Mouse (Mus musculus) embryo, embryonic 11 days (tissue): ENCODE data around the gene Lrrc27.
A peak's percentile ranks its signal among the peaks of the same experiment; 100 is the strongest.

ENCODE experiments used
- DNase-seq: peaks from one replicate; pipeline ENCODE4 v3.0.0-alpha.2; 2015

Lrrc27 gene

DNA sequence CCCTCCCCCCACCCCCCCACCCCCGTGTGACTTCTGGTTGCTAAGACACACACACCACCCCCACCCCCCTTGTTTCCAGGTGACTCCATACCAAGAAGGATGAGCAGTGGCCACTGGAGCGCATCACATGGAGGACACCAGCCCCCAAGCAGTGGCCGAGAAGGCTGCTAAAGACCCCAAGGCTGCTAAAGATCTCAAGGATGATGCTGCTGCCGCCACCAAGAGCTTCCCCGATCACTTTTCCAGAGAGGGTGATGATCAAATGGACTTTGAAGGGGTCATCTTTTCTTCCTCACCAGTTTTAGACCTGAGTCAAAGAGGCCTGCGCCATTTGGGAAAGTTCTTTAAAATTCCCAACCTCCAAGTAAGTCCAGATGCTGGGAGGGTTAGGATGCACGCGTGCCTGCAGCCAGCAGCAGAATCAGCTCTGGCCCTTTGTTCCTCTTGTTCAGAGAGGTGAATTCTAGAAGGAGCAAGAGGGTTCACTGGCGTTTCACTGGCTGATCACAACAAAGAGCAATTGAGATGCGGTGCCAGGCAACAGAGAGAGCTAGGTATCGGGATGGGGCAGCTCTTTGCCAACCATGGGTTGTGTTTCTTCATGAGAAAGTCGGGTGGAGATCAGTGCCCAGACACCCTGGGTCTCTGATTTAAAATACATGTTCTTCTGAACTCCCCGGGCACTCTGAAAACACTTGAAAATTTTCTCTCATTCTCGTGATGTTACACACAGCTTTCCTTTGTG is 2.0 kb downstream of the Lrrc27 start:
- no peak for DNase-seq

- no peak for DNase-seq
Measured at GRCm38 (mm10) chr7:139215516-139215915, 2.7 kb downstream of the Lrrc27 start.

GRCm38 (mm10) chr7:139215946-139216345 is 3.2 kb downstream of the Lrrc27 start:
- DNase-seq = no peak

GRCm38 (mm10) chr7:139216464-139216863 is 3.7 kb downstream of the Lrrc27 start:
- no peak for DNase-seq

DNA sequence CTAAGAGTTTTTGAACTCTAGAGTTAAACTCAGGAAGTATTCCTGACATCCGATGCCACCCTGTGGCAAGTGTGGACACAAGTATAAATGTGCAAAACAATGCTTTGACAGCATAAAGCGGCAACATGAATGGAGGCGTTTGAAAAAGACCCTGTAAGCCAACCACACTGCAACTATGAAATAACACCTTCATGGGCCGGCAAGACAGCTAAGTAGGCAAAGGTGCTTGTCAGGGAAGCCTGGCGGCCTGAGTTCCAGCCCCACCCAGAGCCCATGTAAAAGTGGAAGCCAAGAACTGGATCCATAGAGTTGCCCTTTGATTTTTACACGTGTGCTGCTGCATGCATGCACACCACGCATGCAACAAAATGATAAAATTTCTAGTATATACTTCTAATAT is 4.3 kb downstream of the Lrrc27 start:
- DNase-seq = no peak

DNA sequence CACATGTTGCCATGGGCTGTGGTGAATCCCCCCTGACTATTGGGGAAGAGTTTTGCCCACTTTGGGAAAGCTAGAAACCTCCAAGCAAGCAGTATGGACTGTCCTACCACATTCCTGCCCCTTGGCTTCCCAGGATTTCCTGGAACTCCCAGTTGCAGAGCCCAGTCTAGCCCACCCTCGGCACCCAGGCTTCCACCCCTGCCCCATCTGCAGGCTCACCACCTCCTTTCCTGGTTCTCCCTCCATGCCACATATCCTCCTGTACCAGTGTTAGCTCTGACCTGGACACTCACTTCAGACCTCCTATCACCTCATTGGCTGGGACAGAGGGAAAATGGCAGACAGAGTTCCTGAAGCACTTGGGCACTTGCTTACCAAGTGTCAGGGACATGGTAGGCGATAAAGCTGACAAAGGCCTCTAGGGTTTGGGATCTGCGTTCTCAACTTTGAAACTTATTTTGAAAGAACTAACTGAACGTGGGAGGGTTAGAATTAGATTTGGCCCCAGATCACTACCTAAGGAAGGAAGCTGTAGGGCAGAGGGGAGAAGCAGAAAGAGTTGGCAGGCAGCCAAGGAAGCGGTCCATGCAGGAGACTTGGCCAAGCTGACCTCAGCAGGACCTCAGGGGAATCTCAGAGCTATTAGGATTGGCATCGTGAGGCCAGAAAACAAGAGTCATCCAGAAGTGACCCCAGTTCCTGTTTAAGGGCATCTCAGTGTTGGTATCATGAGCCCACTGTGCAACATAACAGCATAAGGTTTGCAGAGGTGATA is 6.0 kb downstream of the Lrrc27 start:
- DNase-seq = no peak

DNA sequence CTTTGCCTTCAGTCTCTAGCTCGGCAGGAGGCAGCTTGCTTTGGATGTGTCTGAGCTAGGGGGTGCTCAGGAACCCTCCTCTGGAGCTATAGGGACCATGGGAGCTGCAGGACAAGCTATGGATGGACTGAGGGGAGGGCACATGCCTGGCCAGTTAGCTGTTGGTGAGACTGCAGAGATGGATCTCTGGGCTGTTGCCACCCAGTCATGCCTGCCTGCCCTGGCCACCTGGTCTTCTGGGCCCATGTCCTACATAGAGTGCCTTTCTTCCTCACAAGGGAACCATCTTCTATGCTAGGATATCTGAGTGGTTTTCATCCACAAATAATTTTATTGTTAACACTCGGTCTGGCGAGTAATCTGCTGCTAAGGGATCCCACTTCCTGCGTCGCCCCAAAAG is 6.7 kb downstream of the Lrrc27 start:
- DNase-seq = no peak

- DNase-seq = no peak
Measured at GRCm38 (mm10) chr7:139220303-139220702, 7.5 kb downstream of the Lrrc27 start.

DNA sequence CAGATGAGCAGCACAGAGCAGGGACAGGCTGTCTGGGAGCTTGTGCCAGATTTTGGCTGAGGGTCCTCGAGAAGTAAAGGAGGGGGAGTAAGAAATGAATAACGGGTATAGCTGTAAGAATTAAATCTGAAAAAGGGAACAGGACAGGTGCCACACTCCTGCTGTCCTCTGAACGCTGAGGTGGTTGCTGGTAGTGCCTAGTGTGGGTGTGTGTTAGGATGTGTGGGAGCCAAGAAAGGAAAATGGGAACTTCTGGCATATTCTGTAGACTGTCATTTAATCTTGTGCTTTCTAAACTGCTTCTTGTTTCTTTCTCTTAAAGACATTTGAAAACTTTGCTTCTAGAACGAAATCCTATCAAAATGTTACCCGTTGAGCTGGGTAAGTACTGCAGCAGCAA is 8.3 kb downstream of the Lrrc27 start:
- DNase-seq = no peak

DNA sequence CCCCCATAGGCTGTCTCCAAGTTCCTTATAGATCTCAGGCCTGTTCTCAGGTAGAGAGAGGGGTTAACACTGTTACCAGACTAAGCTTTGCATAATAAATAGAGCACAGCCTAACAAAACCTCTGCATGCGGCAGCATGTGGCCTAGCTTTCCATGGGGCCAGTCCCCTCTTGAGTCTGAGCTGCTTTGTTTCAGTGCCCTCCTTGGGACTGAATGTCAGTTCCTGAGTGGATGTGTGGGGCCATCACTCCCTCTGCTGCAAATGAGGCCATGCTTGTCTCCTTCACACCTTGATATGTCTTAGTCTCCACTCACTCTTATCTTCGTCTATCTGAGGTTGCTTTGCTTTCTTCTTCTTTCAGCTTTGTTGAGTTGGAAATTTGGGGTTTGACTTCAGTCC is 9.1 kb downstream of the Lrrc27 start:
- no peak for DNase-seq

- DNase-seq = no peak
Measured at GRCm38 (mm10) chr7:139222341-139222740, 9.6 kb downstream of the Lrrc27 start.

DNA sequence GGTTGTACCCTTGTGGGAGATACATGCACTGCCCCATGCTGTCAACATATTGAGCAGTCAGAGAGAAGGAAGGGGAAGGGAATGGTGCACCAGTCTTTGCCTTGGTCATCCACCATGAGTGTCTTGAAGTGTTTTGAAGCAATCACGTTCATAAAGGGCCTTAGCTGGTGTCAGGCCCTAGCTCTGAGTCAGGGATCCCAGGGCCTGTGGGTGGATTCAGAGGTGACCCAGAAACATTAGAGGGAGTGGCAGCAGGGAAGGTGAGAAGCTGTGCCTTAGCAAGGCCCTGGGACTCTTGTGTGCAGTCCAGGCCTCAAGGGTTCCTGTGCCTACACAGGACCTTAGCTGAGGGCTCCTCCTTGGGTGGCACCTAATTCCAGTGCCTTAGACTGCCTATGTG is 11.3 kb downstream of the Lrrc27 start:
- DNase-seq = no peak

- DNase-seq = no peak
Measured at GRCm38 (mm10) chr7:139224725-139225124, 11.9 kb downstream of the Lrrc27 start.

GRCm38 (mm10) chr7:139226416-139226815 is 13.6 kb downstream of the Lrrc27 start:
- DNase-seq = no peak

GRCm38 (mm10) chr7:139228447-139229171 is 15.8 kb downstream of the Lrrc27 start:
- no peak for DNase-seq

DNA sequence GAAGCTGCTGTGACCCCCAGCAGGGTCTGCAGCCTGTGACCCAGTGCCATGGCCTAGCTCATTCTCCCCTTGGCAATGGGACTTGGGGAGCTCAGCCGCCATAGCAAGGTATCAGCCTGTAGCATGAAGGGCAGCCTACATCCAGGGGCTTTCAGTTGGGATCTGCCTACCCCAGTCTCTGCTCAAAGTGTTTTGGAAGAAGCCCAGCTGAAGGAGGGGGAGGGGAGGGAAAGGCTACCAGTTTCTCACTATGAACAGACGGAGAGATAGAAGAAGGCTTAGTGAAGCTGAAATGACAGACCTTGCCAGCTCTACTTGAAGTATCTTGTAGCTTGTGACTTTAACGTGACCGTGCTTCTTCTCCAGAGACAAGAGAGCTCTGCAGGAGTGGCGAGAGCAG is 17.0 kb downstream of the Lrrc27 start:
- DNase-seq = no peak

DNA sequence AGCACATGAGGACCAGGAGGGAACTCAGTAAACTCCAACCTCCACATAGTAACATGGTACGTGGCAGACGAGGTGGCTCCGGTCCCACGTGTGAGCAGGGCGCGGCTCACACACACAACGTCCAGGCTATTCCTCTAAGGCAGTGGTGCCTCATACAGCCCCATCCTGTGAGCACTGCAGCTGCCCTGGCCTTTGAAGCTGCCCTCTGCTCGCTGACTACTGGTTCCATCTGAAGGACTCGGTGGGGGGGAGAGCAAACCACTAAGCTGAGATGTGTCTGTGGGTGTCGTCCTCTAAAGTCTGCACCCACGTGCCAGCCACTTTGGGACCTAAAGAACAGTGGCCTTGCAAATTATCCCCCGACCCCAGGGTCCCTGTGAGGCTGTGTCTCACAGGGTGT is 17.5 kb downstream of the Lrrc27 start:
- DNase-seq = no peak

- peak; percentile 89 for DNase-seq
Measured at GRCm38 (mm10) chr7:139233714-139234113, 20.9 kb downstream of the Lrrc27 start.

GRCm38 (mm10) chr7:139234426-139235188 is 21.8 kb downstream of the Lrrc27 start:
- DNase-seq = peak; percentile 80

GRCm38 (mm10) chr7:139235651-139236358 is 23.0 kb downstream of the Lrrc27 start:
- DNase-seq = peak; percentile 20

DNA sequence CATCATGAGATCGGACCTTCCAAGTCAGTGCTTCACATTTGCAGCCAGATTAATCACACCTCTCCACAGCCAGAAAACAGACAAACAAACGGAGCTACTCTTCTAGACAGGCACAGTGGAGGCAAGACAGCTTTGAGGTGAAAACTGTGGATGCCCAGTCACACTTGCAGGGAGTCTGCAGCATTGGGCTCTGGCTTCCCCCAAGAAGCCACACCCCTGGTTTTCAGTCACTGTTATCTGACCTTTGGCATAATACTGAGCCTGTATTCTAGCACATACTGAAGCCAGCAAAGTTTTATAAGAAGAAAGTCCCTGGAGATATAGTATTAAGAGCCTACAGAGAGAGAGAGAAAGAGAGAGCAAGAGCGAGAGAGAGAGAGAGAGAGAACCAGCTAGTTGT is 26.6 kb downstream of the Lrrc27 start:
- no peak for DNase-seq

DNA sequence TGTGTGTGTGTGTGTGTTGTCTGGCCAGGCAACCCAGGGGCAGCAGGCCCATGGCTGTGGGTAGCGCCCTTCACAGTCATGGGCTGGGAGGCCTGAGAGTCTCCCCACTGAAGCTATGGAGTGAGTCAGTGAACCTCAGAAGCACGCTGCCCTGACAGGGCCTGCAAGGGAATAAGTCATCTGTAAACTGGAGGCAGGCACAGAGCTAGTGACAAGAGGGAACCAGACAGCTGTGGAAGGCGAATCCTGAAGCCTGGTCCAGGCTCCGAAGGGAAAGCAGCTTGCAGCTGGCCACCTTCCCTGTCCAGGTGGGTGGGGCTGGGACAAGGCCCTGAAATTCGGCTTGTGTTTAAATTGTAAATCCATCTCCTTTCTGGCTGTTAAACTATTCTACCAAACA is 33.3 kb downstream of the Lrrc27 start:
- no peak for DNase-seq
